Mouse (Mus musculus) ZHBTc4 (cell line): ENCODE measurements around the gene Swsap1.

Experiments
- DNase-seq: peaks from one replicate; pipeline ENCODE4 v3.0.0-alpha.2; 2011; ENCODE audit warnings: low read depth, low spot score

The Swsap1 gene

GRCm38 (mm10) chr9:21962416-21963059, 7.0 kb downstream of the Swsap1 start:
- peak; percentile 81 for DNase-seq

- no peak for DNase-seq
Observed at GRCm38 (mm10) chr9:21963417-21963816, 7.9 kb downstream of the Swsap1 start, which contains the start of gene Epor. Gene Epor (minus strand): TSS chr9:21963506.

- DNase-seq = no peak
Observed at GRCm38 (mm10) chr9:21968883-21969282, 13.3 kb downstream of the Swsap1 start.

GRCm38 (mm10) chr9:21969304-21969703, 13.7 kb downstream of the Swsap1 start:
- DNase-seq = no peak

GRCm38 (mm10) chr9:21976626-21977175, 21.1 kb downstream of the Swsap1 start:
- DNase-seq = no peak

GRCm38 (mm10) chr9:21977331-21977730, 21.8 kb downstream of the Swsap1 start:
- DNase-seq = no peak

- peak; percentile 57 for DNase-seq
Observed at GRCm38 (mm10) chr9:21977972-21978371, 22.4 kb downstream of the Swsap1 start.

GRCm38 (mm10) chr9:21978398-21979128, 23.0 kb downstream of the Swsap1 start:
- peak; percentile 58 for DNase-seq

GRCm38 (mm10) chr9:21983911-21984310, 28.4 kb downstream of the Swsap1 start:
- DNase-seq = no peak

- no peak for DNase-seq
Observed at GRCm38 (mm10) chr9:21987592-21988342, 32.2 kb downstream of the Swsap1 start.

GRCm38 (mm10) chr9:21988421-21989101, 33.0 kb downstream of the Swsap1 start:
- peak; percentile 51 for DNase-seq

- no peak for DNase-seq
Observed at GRCm38 (mm10) chr9:21989230-21990110, 33.9 kb downstream of the Swsap1 start, which contains the start of gene Rgl3. Gene Rgl3 (minus strand): TSS chr9:21989446.

- DNase-seq = no peak
Observed at GRCm38 (mm10) chr9:21992227-21992626, 36.7 kb downstream of the Swsap1 start.

- no peak for DNase-seq
Observed at GRCm38 (mm10) chr9:21996178-21996867, 40.8 kb downstream of the Swsap1 start.

- no peak for DNase-seq
Observed at GRCm38 (mm10) chr9:22000296-22000695, 44.7 kb downstream of the Swsap1 start.

GRCm38 (mm10) chr9:22001633-22002032, 46.1 kb downstream of the Swsap1 start:
- no peak for DNase-seq

GRCm38 (mm10) chr9:22002194-22003162, 46.9 kb downstream of the Swsap1 start, which contains the start of the genes Ccdc151 and Prkcsh:
Gene Ccdc151 (minus strand): TSS chr9:22002634.
Gene Prkcsh (plus strand): TSS chr9:22002806.
- peak; percentile 100 for DNase-seq

- DNase-seq = peak; percentile 66
Observed at GRCm38 (mm10) chr9:22003163-22003554, 47.6 kb downstream of the Swsap1 start.
